Comparison of ENCODE assay signal across 13 mouse cellular contexts in the genomic region with DNA sequence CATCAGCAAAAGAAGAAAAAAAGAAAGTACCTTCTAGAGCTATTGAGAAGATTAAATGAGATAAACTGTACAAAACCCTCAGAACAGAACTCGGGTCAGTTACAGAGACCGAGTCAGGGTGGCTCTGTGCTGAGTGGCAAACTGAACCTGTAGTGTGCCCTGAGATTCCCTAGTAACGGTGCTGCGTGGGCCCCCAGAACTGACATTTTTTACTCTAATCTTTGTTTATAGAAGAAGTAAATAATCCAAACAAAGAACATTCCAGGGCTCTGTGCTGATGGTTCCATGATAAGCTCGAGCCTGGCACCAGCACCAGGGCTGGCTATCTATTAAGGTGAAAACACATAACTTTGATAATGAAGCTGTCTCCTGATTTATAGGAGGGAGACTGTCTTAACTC.
"Had no signal": no experiment of that assay in that cellular context is flagged by ENCODE, and none has a peak within 500 bp of the region (broad histone marks: within the 10 kb centered on the region; RNA-seq: fewer than 3 reads in every experiment).

No protein-coding gene starts in this region.

- H3K4me1 ChIP-seq: liver, embryonic 13.5 days; midbrain, embryonic 15.5 days; neural tube, embryonic 13.5 days had no signal

- H3K4me2 ChIP-seq: liver, embryonic 13.5 days; midbrain, embryonic 15.5 days; neural tube, embryonic 13.5 days had no signal

- H3K27ac ChIP-seq: kidney, postnatal 0 days; liver, embryonic 13.5 days; midbrain, embryonic 10.5 days; midbrain, embryonic 15.5 days; neural tube, embryonic 13.5 days had no signal

- H3K36me3 ChIP-seq: liver, embryonic 13.5 days; midbrain, embryonic 10.5 days; midbrain, embryonic 15.5 days; neural tube, embryonic 13.5 days had no signal

- H3K27me3 ChIP-seq: liver, embryonic 13.5 days; midbrain, embryonic 15.5 days; neural tube, embryonic 13.5 days had no signal

- DNase-seq: kidney, adult 11 months; kidney, adult 9 months; kidney, postnatal 36 days; layer of hippocampus, adult 9-11 months; liver, embryonic 13.5 days; liver, postnatal 0 days; retina, postnatal 1 day; thymus, adult 2 months; thymus, postnatal 25 days had no signal

- H3K4me3 ChIP-seq: liver, embryonic 13.5 days; midbrain, embryonic 10.5 days; midbrain, embryonic 15.5 days; neural tube, embryonic 13.5 days had no signal

- H3K9me3 ChIP-seq: liver, embryonic 13.5 days; midbrain, embryonic 10.5 days; midbrain, embryonic 15.5 days; neural tube, embryonic 13.5 days had no signal

- H3K9ac ChIP-seq: liver, embryonic 13.5 days; liver, postnatal 0 days; midbrain, embryonic 15.5 days; neural tube, embryonic 13.5 days had no signal

- ATAC-seq: liver, postnatal 0 days; midbrain, embryonic 15.5 days had no signal
